Mouse (Mus musculus): ENCODE results near the gene Suclg2.
"Not testable (repeated sequence)": the region's sequence is repeated elsewhere in the genome, so short reads cannot be mapped to it uniquely, and the experiment has no call there.

Gene Suclg2

DNA sequence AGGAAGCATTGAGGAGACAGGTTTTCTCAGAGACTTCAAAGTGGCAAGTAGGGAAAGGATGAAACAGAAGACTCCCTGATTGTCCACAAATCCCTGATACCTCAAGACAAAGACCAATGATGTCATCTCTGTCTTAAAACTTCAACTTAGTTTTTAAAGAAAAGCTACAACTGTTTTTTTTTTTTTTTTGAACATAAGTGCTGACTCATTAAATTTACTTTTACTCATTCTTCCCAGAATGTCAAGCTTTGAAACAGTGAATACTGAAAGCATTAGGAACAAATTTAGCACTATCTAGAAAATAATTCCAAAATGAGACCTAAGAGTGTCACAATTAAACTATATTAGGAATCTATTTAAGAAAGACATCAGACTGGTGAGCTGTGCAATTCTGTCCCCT is 98.8 kb downstream of the Suclg2 start:
- DNase-seq, result no peak

DNA sequence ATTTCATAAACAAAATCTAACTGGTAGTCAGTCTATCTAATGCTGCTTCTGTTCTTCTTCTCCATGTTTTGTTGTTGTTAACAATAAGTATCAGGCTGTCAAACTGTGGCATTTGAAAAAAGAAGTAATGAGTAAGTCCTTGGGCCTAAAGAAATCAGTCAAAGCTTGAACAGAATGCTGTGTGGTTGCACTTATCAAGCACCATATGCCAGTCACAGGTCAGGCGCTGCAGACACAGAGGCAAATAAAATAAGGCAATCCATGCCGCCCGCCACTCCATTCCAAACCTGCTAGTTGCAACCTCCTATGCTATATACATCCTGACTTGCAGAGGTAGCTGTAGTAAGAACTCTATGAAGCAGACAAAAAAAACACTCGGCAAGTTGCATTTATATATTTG is 100.2 kb downstream of the Suclg2 start:
- DNase-seq, result no peak

DNA sequence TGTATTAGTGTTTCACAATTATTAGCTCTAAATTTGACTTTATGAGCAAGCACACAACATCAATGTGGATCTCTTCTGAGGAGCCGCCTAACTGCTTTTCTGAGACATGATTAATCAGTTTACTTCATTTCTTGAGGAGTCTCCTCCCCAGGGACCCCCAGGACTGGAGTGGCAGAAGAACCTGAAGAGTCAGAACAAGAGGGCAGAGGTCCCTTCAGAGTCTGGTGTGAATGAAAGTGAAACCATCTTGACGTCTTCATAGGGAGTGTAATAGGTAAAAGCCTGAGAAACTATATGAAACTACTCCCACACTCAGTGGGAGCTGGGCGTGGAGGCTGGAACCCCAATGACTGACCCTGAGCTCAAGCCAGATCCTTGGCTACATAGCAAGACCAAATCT is 105.4 kb downstream of the Suclg2 start:
- DNase-seq, result no peak

DNA sequence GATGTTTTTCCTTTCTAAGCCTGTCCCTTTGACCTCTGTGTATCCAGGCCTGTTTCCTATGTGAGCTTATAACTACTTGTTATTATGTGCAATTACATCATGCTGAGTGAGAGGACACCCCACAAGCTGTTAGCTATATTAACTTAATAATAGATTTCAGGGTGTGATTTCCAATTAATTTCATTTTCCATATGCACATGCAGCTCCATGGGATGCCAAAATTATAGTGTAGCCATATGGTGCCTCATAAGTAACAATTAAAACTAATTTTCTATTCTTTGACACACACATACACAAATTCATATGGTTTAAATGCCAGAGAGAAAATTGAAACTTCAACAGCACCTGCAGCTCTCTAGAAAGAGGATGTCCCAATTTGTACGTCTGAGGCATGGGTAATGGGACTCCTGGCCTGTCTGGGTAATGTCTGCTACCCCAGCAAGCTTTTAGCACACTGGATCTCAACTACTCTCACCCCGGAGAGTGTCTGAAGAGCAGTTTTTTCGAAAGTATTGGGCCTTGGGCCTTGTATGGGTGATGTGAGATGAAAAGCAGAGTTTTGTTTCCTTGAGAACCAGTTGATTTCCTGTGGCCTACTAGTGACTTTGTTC is 106.1 kb downstream of the Suclg2 start:
- no peak for DNase-seq

DNA sequence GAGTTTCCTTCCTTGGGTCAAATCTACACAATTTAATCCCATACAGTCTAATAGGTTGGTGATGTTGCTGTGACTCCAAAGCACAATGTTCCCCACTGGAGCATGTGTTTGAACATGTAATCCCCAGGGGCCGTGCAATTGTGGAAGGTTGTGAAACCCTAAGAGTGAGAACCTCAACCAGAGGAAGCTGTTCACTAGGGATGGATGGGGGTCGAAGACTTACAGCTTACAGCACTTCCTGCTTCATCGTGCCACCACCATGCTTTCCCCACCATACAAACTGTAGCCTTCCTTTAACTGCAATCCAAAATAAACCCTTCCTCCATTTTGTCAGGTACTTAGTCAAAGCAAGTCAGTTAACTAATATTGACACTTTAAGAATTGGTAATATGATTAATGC is 107.5 kb downstream of the Suclg2 start:
- DNase-seq, result no peak

DNA sequence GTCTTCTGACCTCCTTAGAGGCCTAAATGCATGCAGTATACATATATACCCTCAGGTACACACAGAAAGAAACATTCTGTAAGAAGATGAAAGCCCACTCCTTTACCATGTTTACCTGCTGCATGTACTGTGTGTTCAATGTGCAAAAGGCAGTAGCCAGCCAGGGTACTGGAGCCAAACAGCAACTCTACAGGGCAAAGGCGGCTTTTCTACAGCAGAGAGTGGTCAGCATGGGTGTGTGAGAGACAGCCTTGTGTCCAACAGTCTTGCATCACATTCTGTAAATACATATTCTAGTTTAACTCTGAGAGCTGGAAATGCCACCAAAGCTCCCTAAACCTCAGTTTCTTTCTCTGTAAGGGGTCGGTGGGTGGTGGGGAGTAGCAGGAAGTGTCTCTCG is 110.5 kb downstream of the Suclg2 start:
- no peak for DNase-seq

DNA sequence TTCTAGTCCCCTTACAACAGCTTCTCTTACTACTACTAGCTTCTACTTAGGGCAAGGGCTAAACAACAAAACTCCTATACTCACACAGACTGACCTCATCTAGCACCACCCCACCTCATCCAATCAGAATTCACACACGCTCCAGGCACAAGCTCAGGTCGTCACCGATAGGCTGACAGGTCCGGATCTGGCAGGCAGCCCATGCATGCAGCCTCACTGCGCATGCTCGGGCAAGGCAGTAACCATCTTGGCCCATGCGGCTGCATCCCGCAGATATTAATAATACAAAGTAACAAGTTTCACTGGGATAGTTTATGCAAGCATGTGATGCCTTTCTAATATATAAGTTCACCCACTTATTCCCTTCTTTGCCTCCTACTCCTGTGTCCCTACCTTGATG is 117.9 kb downstream of the Suclg2 start:
- DNase-seq, result not testable (repeated sequence)

DNA sequence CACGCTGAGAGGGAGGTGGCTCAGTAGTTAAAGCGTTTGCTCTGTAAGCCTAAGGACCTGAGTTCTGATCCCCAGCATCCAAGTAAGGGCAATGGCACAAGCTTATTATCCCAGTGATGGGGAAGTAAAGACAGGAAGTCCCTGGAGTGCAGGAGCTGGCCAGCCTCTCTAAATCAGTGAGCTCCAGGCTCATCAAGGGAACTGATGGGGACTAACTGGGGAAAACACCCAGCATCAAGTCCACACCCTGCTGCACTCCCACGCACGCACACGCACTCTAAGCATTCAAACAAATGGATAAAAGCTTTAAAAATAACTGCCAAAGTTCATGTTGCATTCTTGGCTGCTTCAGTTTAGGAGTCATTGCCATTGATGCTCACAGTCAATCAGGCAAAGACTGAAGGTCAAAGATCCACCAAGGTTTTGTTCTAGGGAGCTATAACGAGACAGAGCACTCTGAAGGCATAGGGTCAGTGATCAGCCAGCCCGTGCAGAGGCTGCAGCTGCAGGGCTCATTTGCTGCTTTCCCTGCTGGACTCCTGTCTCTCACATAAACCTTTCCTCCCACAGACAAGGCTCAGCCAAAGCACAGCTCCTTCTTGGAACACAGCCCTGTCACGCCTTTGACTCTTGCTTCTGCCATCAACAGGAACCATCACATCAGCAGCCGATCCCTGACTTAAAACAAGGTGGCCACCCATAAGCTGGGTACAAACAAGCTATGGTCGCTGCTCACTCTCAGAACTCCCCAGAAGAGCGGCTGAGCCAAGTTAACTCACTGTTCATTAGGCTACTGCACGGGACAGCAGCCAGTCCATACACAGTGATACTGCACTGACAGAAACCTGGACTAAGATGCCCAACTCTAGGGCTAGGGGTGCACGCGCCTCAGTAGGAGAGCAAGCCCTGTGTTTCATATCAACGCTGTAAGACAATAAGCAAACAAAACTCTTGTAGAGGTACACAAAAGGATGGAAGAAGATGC is 121.5 kb downstream of the Suclg2 start:
- peak; percentile 8 to 29 for DNase-seq

DNA sequence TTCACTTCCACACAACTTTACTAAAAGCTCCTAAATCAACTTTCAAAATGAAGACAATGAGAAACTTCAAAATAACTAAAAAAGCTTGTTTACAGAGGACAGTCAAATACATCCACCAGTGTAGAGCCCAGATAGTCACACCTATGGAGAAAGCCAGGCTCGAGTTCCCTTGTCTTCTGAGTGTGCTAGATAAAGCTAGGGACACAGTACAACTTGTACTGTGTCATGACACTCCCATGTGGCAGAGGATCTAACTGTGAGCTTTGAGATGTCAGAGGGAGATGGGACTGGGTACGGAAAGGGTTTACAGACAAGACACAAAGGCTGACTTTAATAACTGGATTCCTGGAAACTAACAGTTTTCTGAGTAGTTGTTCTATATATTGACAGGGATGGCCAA is 122.7 kb downstream of the Suclg2 start:
- DNase-seq, result no peak

DNA sequence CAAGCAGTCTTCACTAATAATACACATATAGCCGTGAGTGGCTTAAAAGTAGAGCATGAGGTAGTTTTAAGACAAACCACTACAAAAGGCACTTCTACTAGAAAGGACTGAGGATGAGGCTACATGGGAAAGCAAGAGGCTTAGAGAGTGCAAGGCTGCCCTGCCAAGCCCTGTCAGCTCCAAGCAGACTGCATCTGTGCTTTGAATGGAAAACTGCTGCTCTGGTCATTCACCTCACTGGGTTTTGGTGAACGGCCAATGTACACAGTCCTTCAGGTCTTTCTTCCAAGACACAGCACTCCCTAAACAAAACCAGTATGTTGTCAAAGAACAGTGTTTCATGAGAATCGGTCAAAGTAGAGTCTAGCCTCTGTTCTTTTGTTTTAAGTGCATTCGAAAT is 124.4 kb downstream of the Suclg2 start:
- DNase-seq, result peak; percentile 19 to 22

DNA sequence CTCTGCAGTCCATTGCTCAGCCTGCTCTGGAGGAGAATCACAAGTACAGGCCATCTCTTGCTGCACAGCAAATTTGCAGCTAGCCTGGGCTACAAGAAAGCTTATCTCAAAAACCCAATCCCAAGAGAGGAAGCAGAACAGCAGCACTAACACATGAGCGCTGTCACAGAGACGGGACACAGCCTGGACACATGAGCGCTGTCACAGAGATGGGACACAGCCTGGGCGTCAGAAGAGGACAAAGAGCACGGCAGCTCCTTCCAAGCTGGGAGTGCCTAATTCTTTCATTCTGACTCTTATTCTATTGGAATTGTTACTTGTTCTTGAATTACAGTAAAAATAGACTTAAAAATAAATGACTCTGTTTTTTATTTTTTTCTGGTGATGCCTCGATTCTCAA is 126.2 kb downstream of the Suclg2 start:
- DNase-seq, result no peak

DNA sequence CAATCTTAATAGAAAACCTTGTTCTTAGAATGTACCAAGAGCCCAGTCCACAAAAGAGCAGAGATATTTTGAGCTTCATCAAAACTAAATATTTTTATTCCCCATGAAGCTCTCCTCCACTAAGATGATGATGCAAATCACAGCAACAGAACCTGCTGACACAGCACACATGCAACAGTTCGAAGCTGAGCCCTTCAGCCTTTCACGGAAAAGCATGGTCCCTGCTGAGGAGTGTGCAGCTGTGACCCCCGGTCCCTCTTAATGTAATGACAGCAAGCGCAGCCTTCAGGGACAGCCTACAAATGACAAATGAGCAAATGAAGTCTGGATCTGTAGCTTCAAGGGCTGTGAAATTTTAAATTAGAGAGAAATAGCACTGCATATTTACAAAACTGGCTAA is 128.1 kb downstream of the Suclg2 start:
- no peak for DNase-seq

DNA sequence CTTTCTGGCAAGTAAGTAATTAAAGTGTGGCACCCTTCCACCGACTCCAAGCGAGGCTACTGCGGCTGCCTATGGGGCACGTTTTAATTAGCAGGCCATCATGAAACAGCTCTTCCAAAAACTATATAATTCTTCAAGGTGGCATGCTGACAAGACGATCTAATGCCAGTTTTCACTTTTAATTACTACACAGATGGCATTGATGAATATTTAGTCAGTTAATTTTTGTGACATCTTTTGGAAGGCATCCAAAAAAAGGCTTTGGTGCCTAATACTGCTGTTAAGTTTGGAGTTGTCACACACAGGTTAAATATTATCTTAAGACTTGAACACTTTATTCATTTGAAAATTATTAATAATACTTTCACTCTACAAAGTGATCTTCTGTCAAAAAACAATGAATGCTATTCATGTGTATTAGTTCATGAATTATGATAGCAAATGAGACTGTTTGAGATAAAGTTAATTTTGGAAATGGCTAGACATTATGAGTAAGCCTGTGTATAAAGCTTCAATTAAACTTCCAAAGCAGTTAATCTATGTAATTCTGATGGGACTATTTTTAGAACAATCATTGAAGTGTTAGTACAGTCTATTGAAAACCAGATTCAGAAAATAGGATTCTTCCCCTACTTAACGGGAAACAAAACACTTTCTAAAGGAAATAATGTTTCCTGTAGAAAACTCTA is 131.3 kb downstream of the Suclg2 start:
- no peak for DNase-seq

DNA sequence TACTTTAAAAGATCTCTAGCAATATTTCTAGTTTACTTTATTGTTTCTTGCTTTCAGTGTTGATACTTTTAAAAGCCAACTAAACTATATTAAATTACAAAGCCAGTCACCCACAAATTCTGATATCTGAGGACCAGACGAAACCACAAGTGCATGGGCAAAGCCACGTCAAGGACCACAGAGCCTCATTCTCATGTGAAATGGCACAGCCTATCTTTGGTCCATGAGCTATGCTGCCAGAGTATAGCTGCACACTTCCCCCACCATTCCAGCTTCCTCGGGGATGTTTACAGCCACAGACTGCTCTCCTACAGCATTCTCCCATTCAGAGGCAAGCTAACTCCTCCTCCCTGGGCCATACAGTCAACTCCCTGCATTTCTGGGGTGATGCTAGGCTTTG is 136.7 kb downstream of the Suclg2 start:
- DNase-seq, result no peak

DNA sequence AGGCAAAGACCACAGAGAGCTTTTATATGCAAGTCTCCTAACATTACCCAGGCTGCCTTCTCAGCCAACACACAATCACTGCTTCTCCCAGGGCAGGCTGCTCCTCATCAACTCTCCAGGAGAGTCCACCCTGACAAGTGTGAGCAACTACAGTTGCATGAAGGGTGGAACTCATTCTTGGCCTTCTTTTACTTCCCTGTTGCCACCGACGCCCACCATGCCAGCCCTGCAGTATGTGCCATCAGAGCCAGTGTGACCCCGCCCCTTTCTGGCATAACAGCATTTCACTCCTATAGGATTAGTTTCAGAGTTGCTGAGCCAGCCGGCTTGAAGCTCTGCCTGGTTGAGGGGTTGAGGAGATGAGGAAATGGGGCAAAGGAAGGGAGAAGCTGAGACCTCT is 138.8 kb downstream of the Suclg2 start:
- no peak for DNase-seq

DNA sequence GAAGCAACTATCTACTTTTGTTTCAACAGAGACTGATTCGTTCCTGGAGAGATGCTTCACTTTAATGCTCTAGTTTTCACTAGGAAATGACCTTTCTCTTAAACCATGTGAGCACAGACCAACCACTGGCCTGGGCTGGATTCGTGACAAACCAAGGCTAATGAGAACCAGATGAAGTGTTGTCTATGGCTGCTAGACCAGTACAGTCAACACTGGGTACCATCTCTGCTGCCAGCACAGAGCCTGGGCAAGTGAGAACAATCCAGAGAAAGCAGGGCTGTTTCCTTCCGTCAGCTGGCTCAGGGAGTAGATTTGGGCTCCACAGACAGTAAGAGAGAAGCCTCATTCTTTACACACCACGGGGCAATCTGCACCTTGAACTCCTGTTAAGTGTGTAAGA is 143.1 kb downstream of the Suclg2 start:
- DNase-seq, result no peak

DNA sequence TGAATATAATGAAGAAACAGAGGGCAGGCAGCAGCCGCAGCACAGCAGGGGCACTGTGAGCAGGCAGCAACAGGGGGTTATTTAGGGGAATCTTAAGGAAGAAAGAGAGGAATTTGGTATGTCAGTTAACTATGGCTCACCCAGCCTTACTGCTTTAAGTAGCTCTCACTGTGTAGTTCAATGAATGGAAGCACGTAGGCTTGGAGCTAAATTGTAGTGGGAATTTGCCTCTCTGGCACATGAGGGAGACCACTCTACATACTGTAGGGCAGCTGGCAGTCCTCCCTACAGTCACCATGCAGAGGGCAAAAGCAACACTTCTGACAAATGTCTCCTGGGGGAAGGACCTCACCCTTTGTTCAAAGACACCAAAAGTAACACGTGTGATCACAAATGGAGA is 143.7 kb downstream of the Suclg2 start:
- DNase-seq, result no peak

DNA sequence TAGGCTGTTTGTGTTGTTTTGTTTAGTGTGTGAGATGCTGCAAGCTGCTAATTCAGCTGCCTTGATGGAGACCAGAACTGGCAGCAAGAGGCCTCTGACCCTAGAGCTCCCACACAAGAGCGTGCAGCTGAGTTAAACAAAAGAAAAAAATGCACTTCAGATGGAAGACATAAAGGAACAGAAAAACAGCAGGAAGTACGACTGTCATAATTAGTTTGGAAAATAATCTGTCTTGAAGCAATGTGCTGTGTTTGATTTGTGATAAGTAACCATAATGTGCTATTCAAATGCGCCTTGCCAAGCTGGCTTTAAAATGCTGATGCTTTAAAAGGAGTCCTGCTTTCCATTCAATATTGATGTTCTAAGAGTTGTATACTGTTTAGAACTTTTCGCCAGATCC is 144.2 kb downstream of the Suclg2 start:
- no peak for DNase-seq

DNA sequence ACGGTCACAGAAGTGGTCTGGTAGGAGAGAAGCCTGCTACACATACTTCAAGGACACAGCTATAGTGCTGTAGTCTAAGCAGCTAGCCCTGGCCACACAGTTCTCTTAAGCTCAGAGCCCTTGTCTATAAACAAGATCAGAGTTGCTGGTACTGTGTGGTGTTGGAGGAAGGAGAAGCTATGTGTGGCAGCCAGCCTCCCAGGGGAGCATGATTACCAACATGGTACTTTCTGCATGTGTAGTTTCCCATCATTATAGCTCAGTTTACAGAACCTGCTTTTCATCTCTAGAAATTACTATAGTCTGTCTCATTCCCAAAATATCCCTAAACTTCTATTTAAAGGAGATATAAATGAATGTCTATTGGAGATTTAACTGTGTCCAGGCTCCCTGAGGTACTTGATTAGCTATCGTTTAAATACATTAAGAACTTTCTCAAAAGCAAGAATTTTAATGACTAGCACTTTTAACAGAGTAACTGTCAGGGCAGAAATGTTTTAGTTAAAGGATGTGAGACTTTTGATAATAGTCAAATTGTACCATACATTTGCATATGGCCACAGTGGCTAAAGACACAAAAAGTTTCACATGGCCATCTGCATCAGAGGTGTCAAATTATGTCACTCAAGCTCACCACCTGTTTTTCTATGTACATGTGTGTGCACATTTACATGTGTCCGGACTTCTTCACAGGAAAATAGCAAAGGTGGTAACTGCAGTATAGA is 145.4 kb downstream of the Suclg2 start:
- no peak for DNase-seq

DNA sequence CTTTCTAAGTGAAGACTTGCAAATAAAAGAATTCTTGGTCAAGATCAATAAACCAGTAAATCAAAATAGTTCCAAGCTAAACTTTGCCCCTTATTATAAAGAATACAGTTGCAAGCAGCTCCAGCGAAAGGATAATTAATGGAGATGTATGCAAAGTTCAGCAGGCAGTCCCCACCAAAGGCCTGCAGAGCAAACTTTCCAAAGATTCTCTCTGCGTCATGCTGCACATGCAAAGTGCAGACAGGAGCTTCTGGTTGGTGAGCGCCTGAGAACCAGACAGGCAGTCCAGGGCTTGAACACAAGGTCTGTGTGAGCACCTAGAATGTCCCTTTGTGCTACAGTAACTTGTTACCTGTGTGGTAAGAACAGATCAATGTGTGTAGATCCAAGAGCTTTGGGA is 147.0 kb downstream of the Suclg2 start:
- no peak for DNase-seq

DNA sequence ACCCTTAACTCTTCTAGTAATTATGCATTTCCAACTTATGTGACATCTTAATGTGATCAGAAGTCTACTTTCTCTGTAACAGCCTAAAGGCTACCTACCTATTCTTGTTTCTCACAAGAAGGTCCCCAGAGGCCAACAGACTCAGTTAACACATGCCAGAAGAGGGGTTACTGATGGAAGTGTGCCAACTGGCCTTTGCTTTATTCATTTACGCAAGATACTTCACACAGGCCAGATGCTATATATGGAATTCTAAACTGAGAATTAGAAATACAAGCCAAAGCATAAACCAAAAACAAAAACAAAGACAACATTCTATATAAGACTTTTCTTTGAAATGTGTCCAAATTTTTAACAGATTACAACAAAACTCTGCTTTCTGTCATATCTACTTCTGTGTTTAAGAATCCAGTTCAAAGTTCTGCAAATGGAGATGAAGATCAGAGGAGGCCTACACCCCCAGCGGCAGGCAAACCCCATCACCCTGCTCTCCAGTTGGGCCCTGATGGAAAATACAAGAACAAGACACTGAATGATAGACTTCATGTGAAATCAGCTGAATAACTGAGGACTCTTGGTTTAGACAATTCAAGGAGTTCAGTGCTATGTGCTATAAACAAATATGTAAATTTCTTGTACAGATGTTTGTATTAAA is 155.1 kb downstream of the Suclg2 start:
- no peak for DNase-seq

DNA sequence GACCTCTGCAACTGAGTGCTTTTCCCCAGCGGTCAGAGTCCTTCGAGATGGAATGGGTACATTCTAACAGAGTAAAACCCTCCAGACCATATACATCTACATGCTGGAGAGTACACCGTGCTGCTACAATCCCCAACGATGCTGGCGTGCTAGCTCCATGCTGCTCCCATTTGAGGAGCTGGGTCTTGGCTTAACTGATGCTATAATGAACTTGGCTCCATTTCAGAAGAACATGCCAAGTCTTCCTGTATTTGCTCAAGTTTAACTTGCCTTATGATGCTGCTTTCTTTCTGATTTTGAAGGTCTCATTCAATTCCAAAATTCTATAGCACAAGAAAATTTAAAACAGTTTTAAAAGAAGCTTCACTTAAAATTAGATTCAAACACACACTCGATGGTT is 162.3 kb downstream of the Suclg2 start:
- DNase-seq, result no peak
